Mouse (Mus musculus): ENCODE results near the gene Myzap. TPM values are rescaled to one million over a fixed set of nuclear protein-coding genes. Genes with fewer than 3 reads are reported as not detected.

The Myzap gene
- polyA plus RNA-seq, 1 experiment from 2014 or later = 3.7 TPM

DNA sequence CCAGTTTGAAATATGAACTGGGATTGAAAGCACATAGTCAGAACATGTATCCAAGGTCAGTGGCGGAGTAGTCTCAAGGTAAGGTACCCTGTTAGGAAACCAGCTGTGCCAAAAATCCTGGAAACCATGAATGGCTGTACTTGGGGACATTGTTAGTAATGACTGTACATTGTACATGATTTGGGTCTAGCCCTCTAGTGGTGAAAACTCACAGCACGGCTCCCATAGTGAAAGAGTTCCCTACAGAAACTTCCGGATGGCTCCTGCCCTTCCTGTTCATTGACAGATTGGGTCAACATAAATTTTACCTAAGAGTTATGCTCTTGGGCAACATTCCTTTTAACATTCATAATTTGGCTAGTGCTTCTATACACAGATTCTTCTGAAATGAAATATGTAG is 126.0 kb downstream of the Myzap start:
- Histone ChIP-seq H3K4me2 (no peak overlapping the region), H3K9me3 (no peaks in the 10 kb centered on the region), H3K36me3 (no peaks in the 10 kb centered on the region), H3K27me3 (no peaks in the 10 kb centered on the region), H3K4me1 (replicated peaks) (no peaks in the 10 kb centered on the region), H3K9ac (no peak overlapping the region), H3K4me3 (no peak overlapping the region), H3K27ac (no peak overlapping the region)
- 86% methylated on average over 3 of the region's 3 CpGs for WGBS
- ATAC-seq (ENCODE audit: low FRiP score) = no peak

DNA sequence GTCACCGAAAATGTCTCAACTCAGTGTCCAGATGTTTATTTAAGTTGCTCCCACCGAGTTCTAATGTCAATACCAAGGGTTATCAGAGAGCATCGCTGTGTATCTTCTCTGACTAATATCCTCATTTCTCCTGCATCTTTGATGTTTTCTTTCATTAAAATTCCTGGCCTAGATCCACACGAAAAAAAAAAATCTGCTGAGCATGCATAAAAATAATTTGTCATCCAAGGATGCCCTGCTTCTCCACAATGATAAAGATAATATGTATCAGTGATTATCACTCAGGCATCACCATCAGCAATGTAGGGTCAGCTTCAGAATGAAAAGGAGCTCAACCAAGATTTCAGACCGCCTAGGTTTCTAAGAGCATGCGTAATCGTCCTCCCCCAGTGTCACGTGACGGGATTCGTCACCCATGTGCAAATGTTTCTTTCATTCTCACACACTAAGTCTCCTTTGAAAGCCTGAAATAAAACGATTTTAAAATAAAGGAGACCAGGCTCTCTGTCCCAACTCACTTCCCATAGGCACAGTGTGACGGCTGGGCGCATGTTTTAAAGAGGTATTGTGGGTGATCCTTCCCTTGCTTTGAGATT is 129.0 kb downstream of the Myzap start:
- Histone ChIP-seq H3K4me3 (no peak overlapping the region), H3K27ac (no peak overlapping the region), H3K4me1 (replicated peaks) (no peaks in the 10 kb centered on the region), H3K9me3 (no peaks in the 10 kb centered on the region), H3K9ac (no peak overlapping the region), H3K4me2 (no peak overlapping the region), H3K27me3 (no peaks in the 10 kb centered on the region), H3K36me3 (no peaks in the 10 kb centered on the region)
- 75% methylated on average over 13 of the region's 13 CpGs for WGBS
- no peak for ATAC-seq (ENCODE audit: low FRiP score)

DNA sequence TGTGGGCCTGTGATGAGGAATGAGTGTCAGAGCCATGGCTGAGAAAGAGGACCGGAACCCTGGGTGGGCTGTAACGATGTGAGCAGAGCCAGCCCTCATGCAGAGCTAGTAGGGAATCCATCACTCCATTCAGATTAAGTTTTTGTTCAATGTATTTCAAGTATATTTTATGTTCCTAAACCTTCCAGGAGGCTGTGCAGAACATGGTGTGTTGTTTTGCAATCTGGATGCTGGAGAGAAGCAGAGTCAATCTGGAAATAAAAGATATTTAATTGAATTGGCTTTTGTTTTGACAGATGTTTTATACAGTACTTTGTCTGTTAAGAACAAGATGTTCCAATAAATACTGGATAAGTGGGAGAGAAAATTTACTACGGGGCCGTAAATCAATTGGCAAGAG is 135.4 kb downstream of the Myzap start:
- Histone ChIP-seq H3K36me3 (no peaks in the 10 kb centered on the region), H3K9me3 (no peaks in the 10 kb centered on the region), H3K4me3 (no peak overlapping the region), H3K4me2 (no peak overlapping the region), H3K9ac (no peak overlapping the region), H3K27me3 (no peaks in the 10 kb centered on the region), H3K4me1 (replicated peaks) (no peaks in the 10 kb centered on the region), H3K27ac (no peak overlapping the region)
- WGBS = 86% methylated on average over 4 of the region's 4 CpGs
- ATAC-seq (ENCODE audit: low FRiP score) = no peak

Other genes with a start within 250 kb of the Myzap start
- gene Polr2m, start 106.4 kb downstream of the Myzap start, polyA plus RNA-seq (2015; fragmentation: Nextera tagmentation; extraction: Ambion mirVana) = 320 and 335 TPM in 2 replicates
- gene Cgnl1, start 179.2 kb upstream of the Myzap start, polyA plus RNA-seq (2015; fragmentation: Nextera tagmentation; extraction: Ambion mirVana) = 7.7 and 8.9 TPM in 2 replicates